Mouse (Mus musculus): Measurements from ENCODE around the gene Rubcn.

- TF ChIP-seq POLR2A (IDR thresholded peaks at IDR 0.05; ENCODE audit: control insufficient read depth, low read depth, low read length) (no peak), CTCF (IDR thresholded peaks at IDR 0.05; ENCODE audit: control insufficient read depth, insufficient read depth, insufficient replicate concordance, low read depth, low read length) (no peak)
These were observed 4.2 kb downstream of the Rubcn start for GRCm38 (mm10) chr16:32873366-32873765.

Data from testis, adult 2 months (tissue).